Mouse (Mus musculus): ENCODE results near the gene Dhx38. TPM values are rescaled to one million over a fixed set of nuclear protein-coding genes. Genes with fewer than 3 reads are reported as not detected.
A peak's percentile ranks its signal among the peaks of the same experiment; 100 is the strongest.

The Dhx38 gene
- 2.4 and 3.1 TPM in 2 replicates for polyA plus RNA-seq (2012)

DNA sequence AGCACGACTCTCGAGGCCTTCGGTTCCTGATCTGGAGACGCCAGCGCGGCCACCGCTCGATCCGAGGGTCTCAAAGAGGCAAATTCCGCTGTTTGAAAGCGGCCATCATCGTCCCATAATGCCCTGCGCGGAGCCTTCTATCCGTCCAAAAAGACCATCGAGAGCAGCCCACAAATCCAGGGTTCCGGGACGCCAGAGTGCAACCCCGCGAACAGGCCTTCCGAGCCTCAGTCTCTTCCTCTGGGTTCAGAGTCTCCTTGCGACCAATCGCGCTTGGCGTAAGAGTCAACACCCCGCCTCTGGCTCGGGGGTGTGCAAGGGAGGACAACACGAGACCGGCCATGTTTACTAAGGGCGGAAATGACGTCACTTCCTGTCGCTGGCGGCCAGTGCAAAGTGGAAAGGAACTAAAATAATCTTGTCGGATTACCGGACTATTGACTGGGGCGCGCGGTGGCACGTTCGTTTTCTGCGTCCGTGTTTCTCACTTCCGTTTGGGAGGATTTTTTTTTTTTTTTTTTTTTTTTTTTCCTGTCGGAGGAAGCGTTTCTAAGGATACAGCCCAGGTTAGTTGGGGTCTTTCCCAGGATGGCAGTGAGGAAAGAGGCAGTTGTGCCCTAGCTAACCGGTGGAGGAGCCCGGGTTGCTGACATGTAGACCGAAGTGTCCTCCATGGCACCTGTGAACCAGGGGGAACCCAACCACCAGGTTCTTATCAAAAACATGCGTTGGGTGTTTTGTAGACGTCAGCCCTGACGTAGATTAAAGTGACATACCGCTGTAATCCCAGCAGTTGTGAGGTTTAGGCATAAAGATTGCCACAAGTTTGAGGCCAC, at the start of gene Dhx38, which contains the start of gene Txnl4b:
TSS of gene Dhx38 (minus strand) at position 364 of the 836 bp plus-strand sequence.
TSS of gene Txnl4b (plus strand) at position 395 of the 836 bp plus-strand sequence.
- Histone ChIP-seq H3K4me1 (ENCODE audit: control insufficient read depth) (peaks cover 33% of the 10 kb centered on the region), H3K4me3 (replicated peaks) (peak within 1 kb of the TSS; percentile 92), H3K27me3 (ENCODE audit: control insufficient read depth) (no peaks in the 10 kb centered on the region), H3K36me3 (ENCODE audit: control insufficient read depth) (peaks cover 34% of the 10 kb centered on the region), H3K9me3 (ENCODE audit: control insufficient read depth, low read length) (no peaks in the 10 kb centered on the region)
- TF ChIP-seq TAL1 (IDR thresholded peaks at IDR 0.05; ENCODE audit: low read length): no peak
- no peak for TF ChIP-seq GATA1 (IDR thresholded peaks at IDR 0.05; ENCODE audit: low read length)

DNA sequence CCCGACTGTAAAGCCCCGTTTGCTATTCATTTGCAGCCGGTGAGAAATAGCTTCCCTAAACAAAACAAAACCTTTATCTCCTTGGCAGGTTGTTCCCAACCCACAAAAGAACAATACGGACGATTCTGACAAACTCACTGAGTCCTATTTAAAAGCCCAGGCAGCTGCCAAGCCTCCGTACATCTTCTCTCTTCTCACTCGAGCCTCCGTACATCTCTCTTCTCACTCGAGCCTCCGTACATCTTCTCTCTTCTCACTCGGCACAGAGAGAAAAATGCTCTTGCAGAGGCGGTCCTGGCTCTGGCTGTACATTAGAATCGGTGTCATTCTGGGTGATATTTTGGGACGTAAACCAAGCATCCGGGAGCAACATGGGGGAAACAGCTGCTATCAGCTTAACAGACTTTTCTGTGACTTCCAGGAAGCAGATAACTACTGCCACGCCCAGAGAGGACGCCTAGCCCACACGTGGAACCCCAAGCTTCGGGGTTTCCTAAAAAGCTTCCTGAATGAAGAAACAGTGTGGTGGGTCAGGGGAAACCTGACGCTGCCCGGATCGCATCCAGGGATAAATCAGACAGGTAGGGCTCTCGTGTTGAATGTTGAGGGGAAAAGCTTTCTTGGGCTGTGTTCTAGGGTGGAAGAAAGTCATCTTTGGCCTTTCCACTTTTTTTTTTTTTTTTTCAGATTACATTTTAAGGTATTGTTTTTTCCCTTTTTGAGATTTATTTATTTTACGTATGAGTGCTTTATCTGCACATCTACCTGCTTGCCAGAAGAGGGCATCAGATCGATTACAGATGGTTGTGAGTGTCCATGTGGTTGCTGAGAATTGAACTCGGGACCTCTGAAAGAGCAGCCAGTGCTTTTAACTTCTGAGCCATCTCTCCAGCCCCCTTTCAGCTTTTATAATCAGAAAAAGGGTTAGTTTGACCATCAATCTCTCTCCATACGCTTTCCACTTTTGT, 48.9 kb upstream of the Dhx38 start, which contains the start of gene Pkd1l3:
TSS of gene Pkd1l3 (plus strand) at position 275 of the 968 bp plus-strand sequence.
- Histone ChIP-seq H3K4me3 (replicated peaks) (peak within 1 kb of the TSS; percentile 59), H3K27me3 (ENCODE audit: control insufficient read depth) (no peaks in the 10 kb centered on the region), H3K4me1 (ENCODE audit: control insufficient read depth) (peaks cover 26% of the 10 kb centered on the region), H3K36me3 (ENCODE audit: control insufficient read depth) (no peaks in the 10 kb centered on the region), H3K9me3 (ENCODE audit: control insufficient read depth, low read length) (peaks cover 2% of the 10 kb centered on the region; the same call in 1 of the 2 replicates)
- TF ChIP-seq TAL1 (IDR thresholded peaks at IDR 0.05; ENCODE audit: low read length) (peak; percentile 27; the same call in 1 of the 3 replicates), GATA1 (IDR thresholded peaks at IDR 0.05; ENCODE audit: low read length) (no peak)

DNA sequence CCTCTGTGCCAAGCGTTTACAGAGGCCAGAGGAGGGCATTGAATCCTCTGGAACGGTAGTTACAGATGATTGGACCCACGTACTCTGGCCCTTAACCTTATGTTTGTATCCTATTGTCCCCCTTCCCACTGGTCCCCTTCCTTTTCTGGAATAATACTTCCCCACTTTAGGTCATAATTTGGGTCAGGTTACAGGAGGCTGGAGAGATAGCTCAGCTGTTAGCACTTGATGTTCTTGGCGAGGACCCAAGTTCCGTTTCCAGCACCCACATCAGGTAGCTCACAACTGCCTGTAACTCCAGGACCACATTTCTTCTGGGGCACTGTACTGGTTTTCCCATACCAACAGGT, 43.5 kb upstream of the Dhx38 start:
- no peaks in the 10 kb centered on the region for H3K27me3 ChIP-seq (ENCODE audit: control insufficient read depth)
- TF ChIP-seq GATA1 (IDR thresholded peaks at IDR 0.05; ENCODE audit: low read length): no peak
- no peak for TF ChIP-seq TAL1 (IDR thresholded peaks at IDR 0.05; ENCODE audit: low read length)
- peaks cover 39% of the 10 kb centered on the region for H3K4me1 ChIP-seq (ENCODE audit: control insufficient read depth)
- no peaks in the 10 kb centered on the region for H3K9me3 ChIP-seq (ENCODE audit: control insufficient read depth, low read length)
- H3K4me3 ChIP-seq (replicated peaks): peak overlapping the region; percentile 92
- H3K36me3 ChIP-seq (ENCODE audit: control insufficient read depth): peaks cover 16% of the 10 kb centered on the region

DNA sequence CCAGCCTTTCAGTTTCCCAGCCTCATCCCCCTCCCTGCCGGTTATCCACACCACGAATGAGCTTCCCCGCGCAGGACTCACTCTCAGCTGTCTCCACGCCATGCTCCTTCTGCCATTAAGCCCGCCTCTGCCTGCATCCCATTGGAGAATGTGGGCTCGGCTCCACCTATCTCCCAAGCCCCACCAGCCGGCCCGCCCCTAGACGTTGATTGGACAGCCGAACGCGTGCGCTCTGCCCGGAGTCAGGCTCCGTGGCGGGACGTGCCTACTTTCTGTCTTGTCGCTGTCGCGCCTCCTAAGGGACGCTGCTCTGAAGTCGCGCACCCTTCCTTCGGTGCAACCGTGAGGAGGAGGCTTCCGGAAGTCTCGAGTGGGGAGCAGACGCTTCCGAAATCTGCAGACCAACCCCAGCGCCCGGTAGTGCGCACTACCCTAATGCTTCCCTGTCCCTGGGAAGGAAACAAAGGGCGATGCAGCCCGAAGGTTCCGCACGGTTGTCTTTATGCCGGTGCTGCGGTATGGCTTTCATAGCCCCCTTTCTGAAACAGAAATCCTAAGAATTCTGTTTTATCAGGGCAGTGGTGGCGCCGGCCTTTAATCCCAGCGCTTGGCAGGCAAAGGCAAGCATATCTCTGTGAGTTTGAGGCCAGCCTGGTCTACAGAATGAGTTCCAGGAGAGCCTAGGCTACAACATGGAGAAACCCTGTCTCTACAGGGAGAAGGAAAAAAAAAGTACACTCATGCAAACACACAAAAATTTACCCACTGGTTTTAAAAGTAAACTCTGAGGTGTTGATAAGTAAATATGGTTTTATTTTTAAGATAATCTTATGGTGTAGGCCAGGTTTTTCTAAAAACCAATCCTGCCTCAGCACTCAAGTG, 42.9 kb upstream of the Dhx38 start, which contains the start of gene Dhodh:
TSS of gene Dhodh (minus strand) at position 403 of the 882 bp plus-strand sequence.
- peaks cover 35% of the 10 kb centered on the region for H3K4me1 ChIP-seq (ENCODE audit: control insufficient read depth)
- no peak for TF ChIP-seq TAL1 (IDR thresholded peaks at IDR 0.05; ENCODE audit: low read length)
- no peak for TF ChIP-seq GATA1 (IDR thresholded peaks at IDR 0.05; ENCODE audit: low read length)
- no peaks in the 10 kb centered on the region for H3K27me3 ChIP-seq (ENCODE audit: control insufficient read depth)
- peaks cover 22% of the 10 kb centered on the region for H3K36me3 ChIP-seq (ENCODE audit: control insufficient read depth)
- no peaks in the 10 kb centered on the region for H3K9me3 ChIP-seq (ENCODE audit: control insufficient read depth, low read length)
- H3K4me3 ChIP-seq (replicated peaks): peak within 1 kb of the TSS; percentile 92

DNA sequence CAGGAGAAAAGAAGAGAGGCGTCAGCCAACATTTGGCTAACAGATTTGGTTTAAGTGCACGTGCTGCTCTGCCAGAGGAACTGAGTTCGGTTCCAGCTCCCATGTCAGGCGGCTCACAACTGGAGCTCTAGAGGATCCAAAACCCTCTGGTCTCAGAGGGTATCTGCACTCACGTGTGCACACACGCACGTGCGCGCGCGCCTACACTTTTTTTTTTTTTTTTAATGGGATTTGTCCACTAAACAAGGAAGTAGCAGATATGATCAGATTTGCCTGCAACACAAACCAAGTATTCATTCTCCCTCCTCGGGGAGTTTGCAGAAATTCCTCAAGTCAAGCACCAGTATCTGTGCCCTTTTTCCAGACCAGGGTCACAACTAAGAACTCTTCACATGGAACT, 42.0 kb upstream of the Dhx38 start:
- TF ChIP-seq GATA1 (IDR thresholded peaks at IDR 0.05; ENCODE audit: low read length): no peak
- TF ChIP-seq TAL1 (IDR thresholded peaks at IDR 0.05; ENCODE audit: low read length): no peak
- Histone ChIP-seq H3K4me1 (ENCODE audit: control insufficient read depth) (peaks cover 30% of the 10 kb centered on the region), H3K4me3 (replicated peaks) (peak overlapping the region; percentile 92), H3K36me3 (ENCODE audit: control insufficient read depth) (peaks cover 31% of the 10 kb centered on the region), H3K9me3 (ENCODE audit: control insufficient read depth, low read length) (no peaks in the 10 kb centered on the region), H3K27me3 (ENCODE audit: control insufficient read depth) (no peaks in the 10 kb centered on the region)

DNA sequence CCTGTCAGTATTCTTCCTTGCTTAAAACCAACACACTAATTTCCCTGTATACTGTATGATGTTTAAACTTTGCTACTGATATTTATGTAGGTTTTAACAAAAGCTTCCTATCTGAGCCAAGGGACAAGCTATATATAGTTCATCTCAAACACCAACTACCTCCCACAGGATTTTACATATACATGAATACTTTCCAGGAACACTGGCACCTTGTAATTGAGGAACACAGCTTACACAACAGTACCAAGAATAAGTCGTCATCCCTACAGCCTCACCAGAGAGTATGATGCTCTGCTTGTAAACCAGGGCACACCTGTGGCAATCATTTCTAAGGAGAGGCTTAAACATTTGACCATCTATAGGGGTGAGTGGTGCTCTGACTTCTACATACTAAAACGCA, 41.1 kb upstream of the Dhx38 start:
- Histone ChIP-seq H3K27me3 (ENCODE audit: control insufficient read depth) (no peaks in the 10 kb centered on the region), H3K9me3 (ENCODE audit: control insufficient read depth, low read length) (no peaks in the 10 kb centered on the region), H3K4me1 (ENCODE audit: control insufficient read depth) (peaks cover 30% of the 10 kb centered on the region), H3K4me3 (replicated peaks) (no peak overlapping the region), H3K36me3 (ENCODE audit: control insufficient read depth) (peaks cover 37% of the 10 kb centered on the region)
- TF ChIP-seq GATA1 (IDR thresholded peaks at IDR 0.05; ENCODE audit: low read length): no peak
- no peak for TF ChIP-seq TAL1 (IDR thresholded peaks at IDR 0.05; ENCODE audit: low read length)

DNA sequence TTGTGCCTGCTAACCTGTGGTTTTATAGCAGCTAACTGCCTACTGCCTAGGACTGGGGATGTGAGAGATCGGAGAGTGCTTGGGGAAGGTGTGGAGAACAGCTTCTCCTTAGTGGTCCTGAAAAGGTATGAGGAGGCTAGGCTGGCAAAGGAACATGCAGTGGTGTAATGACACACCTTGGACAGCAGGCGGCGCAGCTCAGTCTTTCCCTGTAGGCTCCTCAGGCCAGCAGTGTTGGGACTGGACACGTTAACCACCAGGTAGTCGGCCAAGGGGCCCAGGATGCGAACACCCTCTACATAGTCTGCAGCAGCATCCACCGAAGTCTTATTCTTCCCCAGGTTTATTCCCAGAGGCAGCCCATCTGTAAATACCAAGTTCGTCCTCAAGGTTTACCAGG, 30.2 kb upstream of the Dhx38 start:
- H3K9me3 ChIP-seq (ENCODE audit: control insufficient read depth, low read length): no peaks in the 10 kb centered on the region
- H3K27me3 ChIP-seq (ENCODE audit: control insufficient read depth): no peaks in the 10 kb centered on the region
- H3K4me1 ChIP-seq (ENCODE audit: control insufficient read depth): peaks cover 9% of the 10 kb centered on the region
- peaks cover 52% of the 10 kb centered on the region for H3K36me3 ChIP-seq (ENCODE audit: control insufficient read depth)
- TF ChIP-seq GATA1 (IDR thresholded peaks at IDR 0.05; ENCODE audit: low read length) (no peak), TAL1 (IDR thresholded peaks at IDR 0.05; ENCODE audit: low read length) (no peak)
- H3K4me3 ChIP-seq (replicated peaks): no peak overlapping the region

DNA sequence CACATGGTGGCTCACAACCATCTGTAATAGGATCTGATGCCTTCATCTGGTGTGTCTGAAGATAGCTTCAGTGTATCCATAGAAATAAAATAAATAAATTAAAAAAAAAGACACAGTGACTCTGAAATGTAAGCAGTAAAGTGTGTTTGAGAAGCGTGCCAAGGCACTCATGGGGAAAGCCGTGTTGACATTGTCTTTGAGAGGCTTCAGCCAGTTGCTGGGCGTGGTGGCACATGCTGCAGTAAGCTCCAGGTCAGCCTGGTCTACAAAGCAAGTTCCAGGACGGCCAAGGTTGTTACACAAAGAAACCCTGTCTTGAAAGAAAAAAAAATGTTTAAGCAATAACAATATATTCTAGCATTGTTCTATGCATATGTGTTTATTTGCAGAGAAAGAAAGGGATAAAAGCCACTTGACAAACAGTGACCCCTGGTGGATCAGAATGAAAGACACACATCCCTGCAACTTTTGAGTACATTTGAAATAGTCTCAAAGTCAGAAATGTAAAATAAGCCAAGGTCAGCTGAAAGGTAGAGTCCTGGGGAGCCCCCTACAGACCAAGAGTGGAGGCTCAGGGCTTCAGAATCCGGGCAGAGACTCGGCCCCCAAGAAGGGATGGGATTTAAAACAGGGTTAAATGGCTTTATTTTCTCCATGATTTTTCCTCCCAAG, 27.6 kb upstream of the Dhx38 start:
- Histone ChIP-seq H3K4me1 (ENCODE audit: control insufficient read depth) (peaks cover 9% of the 10 kb centered on the region), H3K27me3 (ENCODE audit: control insufficient read depth) (no peaks in the 10 kb centered on the region), H3K4me3 (replicated peaks) (no peak overlapping the region), H3K36me3 (ENCODE audit: control insufficient read depth) (peaks cover 41% of the 10 kb centered on the region), H3K9me3 (ENCODE audit: control insufficient read depth, low read length) (no peaks in the 10 kb centered on the region)
- TF ChIP-seq TAL1 (IDR thresholded peaks at IDR 0.05; ENCODE audit: low read length): no peak
- no peak for TF ChIP-seq GATA1 (IDR thresholded peaks at IDR 0.05; ENCODE audit: low read length)

All from erythroblast, embryonic 14.5 days (primary cell).